Mouse (Mus musculus): ENCODE measurements around the gene Cox14. TPM values are rescaled to one million over a fixed set of nuclear protein-coding genes. Genes with fewer than 3 reads are reported as not detected.
"Not testable (repeated sequence)": the region's sequence is repeated elsewhere in the genome, so short reads cannot be mapped to it uniquely, and the experiment has no call there.

The Cox14 gene
- total RNA-seq, 2 experiments from 2014 or later = 207 to 250 TPM

DNA sequence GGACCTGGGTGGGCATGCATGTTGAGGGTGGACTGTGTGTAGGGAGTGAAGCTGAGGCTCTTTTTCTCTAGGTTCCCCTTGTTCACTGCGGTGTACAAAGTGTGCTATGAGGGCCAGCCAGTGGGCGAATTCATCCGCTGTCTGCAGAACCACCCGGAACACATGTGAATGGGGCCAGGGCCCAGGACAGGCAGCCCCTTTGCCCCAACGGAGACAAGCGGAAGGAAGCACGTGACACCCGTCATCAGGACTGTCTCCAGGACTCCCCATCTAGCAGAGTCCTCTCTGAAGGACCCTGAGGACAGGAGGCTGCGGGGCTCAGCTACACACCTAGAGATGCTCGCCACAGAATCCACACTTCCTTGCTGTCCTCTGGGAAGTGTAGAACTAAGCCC lies 2.3 kb upstream of the Cox14 start:
- intact Hi-C loops (cut with DNase I) = loop anchor here (5.0 kb wide), 1 partner anchor 1086 kb away; no protein-coding TSS in a partner anchor
- no peak for DNase-seq

DNA sequence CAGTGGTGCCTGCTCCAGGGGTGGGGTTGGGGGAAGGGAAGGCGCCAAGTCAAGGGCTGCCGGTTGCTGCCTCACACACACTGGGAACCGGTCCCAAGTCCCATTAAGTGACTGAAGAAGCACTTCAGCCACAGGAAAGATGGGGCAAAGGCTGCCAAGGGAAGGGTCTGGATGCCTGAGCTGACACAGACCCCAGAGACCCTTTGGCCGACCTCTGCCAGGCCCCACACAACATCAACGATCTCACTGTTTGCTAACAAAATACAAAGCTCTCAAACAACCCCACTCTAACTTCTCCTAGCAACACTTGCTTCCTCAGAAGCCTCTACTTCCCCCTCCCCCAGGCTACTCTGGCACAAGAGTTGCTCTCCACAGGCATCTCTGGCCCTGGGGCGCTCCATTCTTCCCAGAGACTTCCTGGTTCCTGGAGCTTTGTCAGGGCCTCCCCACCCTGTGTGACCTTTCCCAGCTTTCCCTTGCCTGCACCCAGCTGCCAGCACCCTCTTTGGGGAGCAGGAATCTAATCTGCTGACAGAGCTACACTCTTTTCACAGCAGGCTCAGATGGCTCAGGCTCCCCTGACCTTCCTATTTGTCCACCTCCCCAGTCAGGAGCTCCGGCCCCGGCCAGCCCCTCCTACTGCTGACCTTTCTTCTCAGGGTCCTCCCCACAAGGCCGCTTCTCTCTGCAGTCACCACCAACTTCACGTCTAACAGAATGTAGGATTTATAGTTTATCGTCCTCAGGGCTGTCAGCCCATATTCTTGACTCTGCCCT lies 1.7 kb upstream of the Cox14 start:
- DNase-seq = peak; percentile 68 to 83
- intact Hi-C loops (cut with DNase I) = loop anchor here (2.0 to 5.0 kb wide), 3 partner anchors 19 to 1086 kb away; partner anchors contain the start of genes Cers5 and Gm17349

GRCm38 (mm10) chr15:99724292-99725021 lies 961 bp upstream of the Cox14 start:
- intact Hi-C loops (cut with DNase I) = loop anchor here (2.0 to 5.0 kb wide), 3 partner anchors 20 to 1087 kb away; partner anchors contain the start of genes Cers5 and Gm17349
- peak; percentile 70 to 82 for DNase-seq

DNA sequence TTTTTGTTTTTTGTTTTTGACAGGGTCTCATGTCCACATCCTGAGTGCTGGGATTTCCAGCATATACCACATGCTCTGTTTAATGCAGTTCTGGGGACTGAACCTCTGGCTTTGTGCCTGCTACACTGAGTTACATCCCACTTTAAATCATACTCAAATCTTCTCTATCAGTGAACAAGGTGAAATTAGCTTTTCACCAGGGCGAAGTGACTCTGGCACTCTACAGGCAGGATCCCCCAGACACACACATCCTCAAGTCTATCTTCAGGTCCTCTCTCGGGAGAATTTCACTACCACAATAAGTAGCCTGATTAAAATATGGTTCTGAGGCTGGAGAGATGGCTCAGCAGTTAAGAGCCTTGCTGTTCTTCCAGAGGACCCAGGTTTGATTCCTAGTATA lies 1.1 kb downstream of the Cox14 start:
- intact Hi-C loops (cut with DNase I) = no loop called here
- DNase-seq = no peak

- DNase-seq; intact Hi-C loops (cut with DNase I): not testable (repeated sequence)
Measured at GRCm38 (mm10) chr15:99727039-99727438, 1.6 kb downstream of the Cox14 start.

- intact Hi-C loops (cut with DNase I) = no loop called here
- DNase-seq = no peak
Measured at GRCm38 (mm10) chr15:99727525-99727924, 2.1 kb downstream of the Cox14 start.

DNA sequence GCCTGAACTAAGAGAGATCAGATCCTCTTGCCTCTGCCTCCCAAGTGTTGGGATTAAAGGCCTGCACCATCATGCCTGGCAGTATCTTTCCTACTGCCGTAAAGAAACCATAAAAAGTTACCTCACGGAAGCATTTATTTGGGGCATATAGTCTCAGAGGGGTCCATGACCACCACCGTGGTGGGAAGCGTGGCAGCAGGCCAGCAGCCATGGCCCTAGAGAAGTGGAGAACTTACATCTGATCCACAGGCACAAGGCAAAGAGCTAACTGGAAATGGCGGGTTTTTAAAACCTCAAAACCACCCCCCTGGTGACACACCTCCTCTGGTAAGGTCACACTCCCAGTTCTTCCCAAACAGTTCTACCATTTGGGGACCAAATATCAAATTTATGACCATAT lies 2.8 kb downstream of the Cox14 start:
- no peak for DNase-seq

GRCm38 (mm10) chr15:99729056-99729783 lies 3.8 kb downstream of the Cox14 start:
- intact Hi-C loops (cut with DNase I) = no loop called here
- DNase-seq = no peak

More for the DNA sequence above, 2.8 kb downstream of the Cox14 start:
- intact Hi-C loops (cut with DNase I) = no loop called here

- intact Hi-C loops (cut with DNase I) = no loop called here
- no peak for DNase-seq
Measured at GRCm38 (mm10) chr15:99731167-99731566, 5.7 kb downstream of the Cox14 start.

- intact Hi-C loops (cut with DNase I) = no loop called here
Measured at GRCm38 (mm10) chr15:99731678-99732077, 6.3 kb downstream of the Cox14 start.

DNA sequence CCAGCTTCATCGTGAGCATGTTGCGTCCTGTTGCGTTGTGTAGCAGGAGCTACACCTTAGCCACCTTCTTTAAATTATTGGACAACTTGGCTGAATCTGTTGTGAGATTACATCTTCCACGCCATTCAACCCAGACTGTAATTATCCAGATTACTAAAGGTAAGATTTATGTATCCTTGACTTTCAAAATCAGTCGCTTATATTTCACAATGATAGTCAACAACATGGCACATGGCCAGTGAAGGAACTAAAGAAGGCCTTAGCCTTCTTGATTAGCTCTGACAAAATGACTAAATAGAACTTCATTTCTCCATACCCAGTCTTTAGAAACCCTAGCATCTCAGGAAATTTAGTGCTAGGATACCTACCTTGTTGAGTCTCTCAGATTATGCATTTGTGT lies 7.8 kb downstream of the Cox14 start:
- no peak for DNase-seq
- intact Hi-C loops (cut with DNase I) = no loop called here

More at GRCm38 (mm10) chr15:99731678-99732077, 6.3 kb downstream of the Cox14 start:
- no peak for DNase-seq

- intact Hi-C loops (cut with DNase I) = no loop called here
- peak; percentile 100 for DNase-seq
Measured at GRCm38 (mm10) chr15:99735631-99736030, 10.2 kb downstream of the Cox14 start.

DNA sequence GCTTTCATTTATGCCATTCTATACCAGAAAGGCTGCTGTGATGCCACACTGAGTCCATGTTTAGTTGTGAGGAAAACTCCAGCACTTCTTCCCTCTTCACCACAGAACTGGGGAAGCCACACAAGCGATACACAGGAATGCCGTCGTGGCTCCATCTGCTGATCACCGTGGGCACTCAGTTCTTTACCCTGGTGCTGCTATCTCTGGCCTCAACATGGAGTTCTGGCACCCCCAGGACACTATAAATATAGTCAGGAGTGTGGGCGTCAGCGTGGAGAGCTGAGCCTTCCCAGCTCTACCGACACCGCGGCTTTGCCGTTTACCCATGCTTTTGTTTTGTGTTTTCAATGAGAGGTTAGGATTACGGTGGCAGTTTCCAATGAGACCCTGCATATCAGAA lies 11.3 kb downstream of the Cox14 start:
- DNase-seq = no peak
- intact Hi-C loops (cut with DNase I) = no loop called here

GRCm38 (mm10) chr15:99740229-99740628 lies 14.8 kb downstream of the Cox14 start:
- DNase-seq = no peak
- intact Hi-C loops (cut with DNase I) = no loop called here

DNA sequence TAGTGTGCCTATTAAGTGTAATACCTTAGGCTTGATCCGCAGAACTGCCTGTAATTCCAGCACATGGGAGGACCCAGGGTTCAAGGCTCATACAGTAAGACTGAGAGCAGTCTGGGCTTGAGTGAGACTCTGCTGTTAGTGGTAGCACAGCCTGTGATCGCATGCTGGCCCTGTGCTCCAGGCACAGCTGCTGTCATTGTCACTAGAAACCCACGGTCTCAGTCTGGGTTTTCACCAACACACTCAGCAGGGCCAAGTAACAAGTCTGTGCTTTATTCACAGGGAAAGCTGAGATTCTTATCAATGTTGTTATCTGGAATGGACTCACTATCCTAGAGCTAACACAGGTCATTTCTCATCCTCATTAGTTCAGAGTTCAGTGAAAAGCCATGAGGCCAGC lies 28.8 kb downstream of the Cox14 start:
- DNase-seq = no peak
- intact Hi-C loops (cut with DNase I) = no loop called here

DNA sequence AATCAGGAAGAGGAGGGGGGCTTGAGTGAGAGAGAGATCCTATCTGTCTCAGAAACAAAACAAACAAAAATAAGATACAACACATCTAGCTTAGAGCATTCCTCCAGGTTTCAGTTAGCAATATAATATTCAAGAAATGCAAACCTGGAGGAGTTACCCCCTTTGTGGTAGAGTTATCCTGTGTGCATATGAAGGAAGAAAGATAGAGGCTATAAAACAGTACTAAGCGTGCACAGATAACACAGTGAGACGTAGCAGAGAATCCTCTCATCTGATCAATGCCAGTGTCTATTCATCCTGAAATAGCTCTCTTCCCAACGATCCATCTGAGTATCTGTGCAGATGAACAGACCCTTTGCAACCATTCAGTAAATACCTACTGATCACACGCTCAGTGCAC lies 42.0 kb downstream of the Cox14 start:
- intact Hi-C loops (cut with DNase I) = no loop called here
- no peak for DNase-seq

DNA sequence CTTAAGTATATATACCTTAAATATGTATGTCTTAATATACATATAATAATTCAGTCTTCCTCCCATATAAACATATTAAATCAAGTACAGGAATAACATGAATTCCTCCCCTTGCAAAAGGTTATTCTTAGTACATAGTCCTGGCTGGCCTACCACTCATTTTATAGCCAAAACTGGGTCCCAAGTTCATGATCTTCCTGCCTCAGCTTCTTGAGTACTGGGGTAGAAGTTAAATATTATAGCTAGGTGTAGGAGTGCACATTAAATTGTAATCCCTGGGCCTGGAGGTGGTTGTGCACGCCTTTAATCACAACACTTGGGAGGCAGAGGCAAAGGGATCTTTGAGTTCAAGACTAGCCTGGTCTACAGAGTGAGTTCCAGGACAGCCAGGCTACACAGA lies 43.3 kb downstream of the Cox14 start:
- intact Hi-C loops (cut with DNase I) = no loop called here
- DNase-seq = no peak

DNA sequence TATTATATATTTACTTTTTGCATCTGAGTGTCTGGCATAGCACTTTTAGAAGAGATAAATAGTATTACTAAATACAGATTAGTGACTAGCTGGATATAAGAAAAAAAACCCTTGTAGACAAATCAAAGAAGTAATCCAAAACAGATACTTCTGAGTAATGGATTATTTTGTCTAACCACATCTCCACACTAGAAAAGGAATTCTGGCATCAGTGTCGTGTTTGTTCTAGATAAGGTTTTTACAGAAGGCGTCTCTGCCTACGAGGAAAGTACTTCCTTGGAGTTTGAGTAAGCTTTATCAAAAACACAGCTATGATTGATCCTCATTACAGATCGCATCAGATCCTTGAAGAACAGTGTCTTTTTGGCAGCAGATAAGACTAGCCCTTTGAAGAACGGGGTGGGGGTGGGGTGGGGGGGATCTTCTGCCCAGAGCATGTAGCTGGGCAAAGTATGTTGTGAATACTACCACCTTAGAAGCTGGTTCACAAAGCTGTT lies 45.6 kb downstream of the Cox14 start:
- intact Hi-C loops (cut with DNase I) = loop anchor here (10.0 kb wide), 1 partner anchor 276 kb away; no protein-coding TSS in a partner anchor
- DNase-seq = no peak

GRCm38 (mm10) chr15:99771601-99772276 lies 46.3 kb downstream of the Cox14 start:
- DNase-seq = no peak
- intact Hi-C loops (cut with DNase I) = loop anchor here (2.0 to 10.0 kb wide), 2 partner anchors 47 to 277 kb away; partner anchors contain the start of gene Cox14

All from heart, postnatal 14 days (tissue).